Mouse (Mus musculus): Measurements from ENCODE around the gene Prss35.

- TF ChIP-seq CTCF (IDR thresholded peaks at IDR 0.05; ENCODE audit: extremely low read depth, insufficient read depth, insufficient read length, insufficient replicate concordance) (no peak), POLR2A (IDR thresholded peaks at IDR 0.05; ENCODE audit: low read depth, low read length) (no peak)
Measured at GRCm38 (mm10) chr9:86775374-86775773, 31.9 kb downstream of the Prss35 start.

All from spleen, adult 2 months (tissue).